Mouse (Mus musculus): ENCODE results near the gene Rps19bp1. TPM values are rescaled to one million over a fixed set of nuclear protein-coding genes. Genes with fewer than 3 reads are reported as not detected.

Rps19bp1 gene
- polyA plus RNA-seq, 1 experiment from 2014 or later: 55.0 TPM

DNA sequence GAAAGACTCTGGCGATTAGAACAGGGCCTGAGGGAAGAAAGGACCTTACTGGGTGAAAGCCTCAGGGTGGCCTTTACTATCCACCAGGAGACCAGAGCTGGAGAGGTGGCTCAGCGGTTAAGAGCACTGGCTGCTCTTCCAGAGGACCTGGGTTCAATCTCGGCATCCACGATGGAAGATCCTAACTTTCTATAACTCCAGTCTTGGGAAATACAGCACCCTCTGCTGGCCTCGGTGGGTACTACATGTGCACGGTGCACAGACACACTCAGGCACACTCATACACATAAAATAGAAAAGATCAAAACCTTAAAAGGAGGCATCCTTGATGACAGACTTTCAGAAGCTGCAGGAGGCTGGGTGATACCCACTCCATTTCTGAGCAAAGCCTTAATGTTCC lies 16.5 kb upstream of the Rps19bp1 start:
- H3K27me3 ChIP-seq (replicated peaks; ENCODE audit: control insufficient read depth, insufficient read depth, low read length): peaks cover 26% of the 10 kb centered on the region
- no peaks in the 10 kb centered on the region for H3K4me1 ChIP-seq (ENCODE audit: control insufficient read depth, insufficient read depth, low read length)
- no peaks in the 10 kb centered on the region for H3K36me3 ChIP-seq (ENCODE audit: control insufficient read depth, insufficient read depth, low read length)
- no peak overlapping the region for H3K9ac ChIP-seq (ENCODE audit: low read depth, low read length)
- H3K27ac ChIP-seq (replicated peaks; ENCODE audit: low read depth, low read length): no peak overlapping the region
- WGBS: 20% methylated on average over 6 of the region's 6 CpGs
- ATAC-seq (ENCODE audit: low read depth) (no peak), DNase-seq (ENCODE audit: low spot score) (no peak)
- H3K4me2 ChIP-seq (ENCODE audit: low read depth, low read length): no peak overlapping the region
- H3K4me3 ChIP-seq (ENCODE audit: low read depth, low read length): no peak overlapping the region
- H3K9me3 ChIP-seq (ENCODE audit: control insufficient read depth, low read length): no peaks in the 10 kb centered on the region

DNA sequence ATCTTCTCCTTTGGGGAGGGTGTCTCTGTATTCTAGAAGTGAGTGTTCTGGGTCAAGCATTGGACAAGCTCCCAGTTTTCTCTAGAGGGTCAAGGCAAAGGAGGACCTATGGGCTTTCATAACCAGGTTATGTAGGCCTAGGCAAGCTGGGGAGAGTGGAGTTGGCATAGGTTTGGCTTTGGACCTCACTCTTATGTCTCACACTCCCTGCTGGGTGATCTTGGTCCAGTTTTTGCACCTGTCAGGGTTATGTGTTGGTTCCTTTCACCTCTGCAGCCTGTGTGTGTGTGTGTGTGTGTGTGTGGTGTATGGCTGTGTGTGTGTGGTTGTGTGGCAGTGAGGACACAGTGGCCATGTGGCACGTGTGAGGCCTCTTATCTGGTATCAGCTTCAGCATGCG lies 14.9 kb upstream of the Rps19bp1 start:
- Histone ChIP-seq H3K4me2 (ENCODE audit: low read depth, low read length) (no peak overlapping the region), H3K4me3 (ENCODE audit: low read depth, low read length) (no peak overlapping the region), H3K27me3 (replicated peaks; ENCODE audit: control insufficient read depth, insufficient read depth, low read length) (peaks cover 11% of the 10 kb centered on the region), H3K9me3 (ENCODE audit: control insufficient read depth, low read length) (no peaks in the 10 kb centered on the region), H3K9ac (ENCODE audit: low read depth, low read length) (no peak overlapping the region), H3K36me3 (ENCODE audit: control insufficient read depth, insufficient read depth, low read length) (no peaks in the 10 kb centered on the region), H3K27ac (replicated peaks; ENCODE audit: low read depth, low read length) (no peak overlapping the region), H3K4me1 (ENCODE audit: control insufficient read depth, insufficient read depth, low read length) (no peaks in the 10 kb centered on the region)
- no peak for DNase-seq (ENCODE audit: low spot score)
- 72% methylated on average over 2 of the region's 2 CpGs for WGBS
- no peak for ATAC-seq (ENCODE audit: low read depth)

DNA sequence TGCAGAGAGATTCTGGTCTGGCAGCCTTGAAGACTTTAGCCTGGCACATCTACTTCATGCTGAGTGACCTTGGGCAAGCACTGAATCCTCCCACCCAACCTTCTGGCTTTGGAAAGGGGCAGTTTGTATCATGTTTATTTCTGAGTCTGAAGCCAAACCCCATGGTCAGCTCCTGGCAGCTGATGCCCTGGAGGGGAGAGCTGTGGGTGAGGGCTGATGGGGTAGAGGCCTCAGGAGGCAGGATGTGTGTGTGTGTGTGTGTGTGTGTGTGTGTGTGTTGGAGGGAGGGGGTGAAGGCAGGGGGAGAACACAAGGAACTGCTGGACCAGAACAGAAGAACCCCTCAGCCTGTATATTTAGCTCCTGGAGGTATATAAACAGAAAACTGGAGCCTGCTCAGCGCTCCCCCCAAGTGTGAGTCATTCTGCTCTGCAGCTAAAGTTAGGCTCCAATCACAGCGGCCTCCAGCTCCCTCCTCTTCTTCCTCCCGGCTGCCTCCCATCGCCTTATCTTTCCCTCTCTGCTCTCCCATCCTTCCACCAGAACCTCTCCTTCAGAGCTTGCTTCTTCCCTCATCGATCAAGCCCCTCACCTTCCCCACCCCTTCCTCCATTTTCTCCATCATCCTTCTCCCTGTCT lies 14.1 kb upstream of the Rps19bp1 start:
- no peaks in the 10 kb centered on the region for H3K9me3 ChIP-seq (ENCODE audit: control insufficient read depth, low read length)
- no peak overlapping the region for H3K9ac ChIP-seq (ENCODE audit: low read depth, low read length)
- H3K4me3 ChIP-seq (ENCODE audit: low read depth, low read length): no peak overlapping the region
- H3K27me3 ChIP-seq (replicated peaks; ENCODE audit: control insufficient read depth, insufficient read depth, low read length): peaks cover 4% of the 10 kb centered on the region; the same call in 1 of the 2 replicates
- ATAC-seq (ENCODE audit: low read depth) (no peak), DNase-seq (ENCODE audit: low spot score) (no peak)
- no peaks in the 10 kb centered on the region for H3K36me3 ChIP-seq (ENCODE audit: control insufficient read depth, insufficient read depth, low read length)
- no peak overlapping the region for H3K27ac ChIP-seq (replicated peaks; ENCODE audit: low read depth, low read length)
- no peak overlapping the region for H3K4me2 ChIP-seq (ENCODE audit: low read depth, low read length)
- no peaks in the 10 kb centered on the region for H3K4me1 ChIP-seq (ENCODE audit: control insufficient read depth, insufficient read depth, low read length)
- 75% methylated on average over 5 of the region's 5 CpGs for WGBS

DNA sequence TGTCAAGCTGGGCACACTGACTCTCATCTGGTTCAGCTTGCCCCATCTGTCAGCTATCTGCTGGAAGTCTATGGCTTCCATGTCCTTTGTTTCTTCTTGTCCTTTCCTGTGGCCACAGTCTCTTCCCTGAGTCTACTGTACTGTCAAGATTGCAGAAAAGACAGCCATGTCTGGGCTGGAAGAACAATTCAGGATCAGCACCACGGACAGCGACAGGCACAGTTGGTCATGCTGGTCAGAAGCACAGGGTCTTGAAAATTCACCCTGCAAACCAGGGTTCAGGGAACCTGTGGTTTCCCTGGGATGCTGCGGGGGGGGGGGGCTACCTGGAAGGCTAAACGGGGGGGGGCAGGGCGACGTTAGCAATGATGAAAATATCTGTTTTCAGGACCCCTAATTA lies 13.5 kb upstream of the Rps19bp1 start:
- no peaks in the 10 kb centered on the region for H3K36me3 ChIP-seq (ENCODE audit: control insufficient read depth, insufficient read depth, low read length)
- H3K27ac ChIP-seq (replicated peaks; ENCODE audit: low read depth, low read length): no peak overlapping the region
- H3K4me2 ChIP-seq (ENCODE audit: low read depth, low read length): no peak overlapping the region
- 0% methylated on average over 6 of the region's 6 CpGs for WGBS
- ATAC-seq (ENCODE audit: low read depth) (no peak), DNase-seq (ENCODE audit: low spot score) (peak; percentile 77)
- H3K9me3 ChIP-seq (ENCODE audit: control insufficient read depth, low read length): no peaks in the 10 kb centered on the region
- no peaks in the 10 kb centered on the region for H3K4me1 ChIP-seq (ENCODE audit: control insufficient read depth, insufficient read depth, low read length)
- no peak overlapping the region for H3K4me3 ChIP-seq (ENCODE audit: low read depth, low read length)
- no peak overlapping the region for H3K9ac ChIP-seq (ENCODE audit: low read depth, low read length)
- H3K27me3 ChIP-seq (replicated peaks; ENCODE audit: control insufficient read depth, insufficient read depth, low read length): no peaks in the 10 kb centered on the region; the same call in 1 of the 2 replicates

DNA sequence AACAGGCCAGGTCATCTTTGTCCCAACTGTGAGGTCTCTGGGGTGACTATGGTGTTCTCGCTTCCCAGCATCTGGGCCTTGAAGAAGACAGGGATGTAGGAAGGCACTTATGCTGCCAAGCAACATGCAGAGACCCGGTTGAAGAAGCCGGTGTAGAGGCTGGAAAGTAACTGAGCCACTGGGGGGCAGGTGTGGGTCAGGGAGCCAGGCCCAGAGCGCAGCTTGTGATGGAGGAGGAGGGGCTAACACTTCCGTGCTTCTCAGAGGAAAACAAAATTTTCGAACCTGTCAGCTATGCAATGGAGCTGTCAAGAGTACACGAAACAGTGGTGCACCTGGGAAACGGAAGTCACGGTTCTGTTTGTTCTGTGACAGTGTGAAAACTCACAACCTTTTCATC lies 13.0 kb upstream of the Rps19bp1 start:
- H3K27ac ChIP-seq (replicated peaks; ENCODE audit: low read depth, low read length): no peak overlapping the region
- no peak for DNase-seq (ENCODE audit: low spot score)
- 47% methylated on average over 9 of the region's 9 CpGs for WGBS
- H3K36me3 ChIP-seq (ENCODE audit: control insufficient read depth, insufficient read depth, low read length): no peaks in the 10 kb centered on the region
- no peaks in the 10 kb centered on the region; the same call in 1 of the 2 replicates for H3K27me3 ChIP-seq (replicated peaks; ENCODE audit: control insufficient read depth, insufficient read depth, low read length)
- no peak overlapping the region for H3K4me2 ChIP-seq (ENCODE audit: low read depth, low read length)
- no peak for ATAC-seq (ENCODE audit: low read depth)
- H3K9me3 ChIP-seq (ENCODE audit: control insufficient read depth, low read length): no peaks in the 10 kb centered on the region
- H3K9ac ChIP-seq (ENCODE audit: low read depth, low read length): no peak overlapping the region
- H3K4me1 ChIP-seq (ENCODE audit: control insufficient read depth, insufficient read depth, low read length): no peaks in the 10 kb centered on the region
- no peak overlapping the region for H3K4me3 ChIP-seq (ENCODE audit: low read depth, low read length)

DNA sequence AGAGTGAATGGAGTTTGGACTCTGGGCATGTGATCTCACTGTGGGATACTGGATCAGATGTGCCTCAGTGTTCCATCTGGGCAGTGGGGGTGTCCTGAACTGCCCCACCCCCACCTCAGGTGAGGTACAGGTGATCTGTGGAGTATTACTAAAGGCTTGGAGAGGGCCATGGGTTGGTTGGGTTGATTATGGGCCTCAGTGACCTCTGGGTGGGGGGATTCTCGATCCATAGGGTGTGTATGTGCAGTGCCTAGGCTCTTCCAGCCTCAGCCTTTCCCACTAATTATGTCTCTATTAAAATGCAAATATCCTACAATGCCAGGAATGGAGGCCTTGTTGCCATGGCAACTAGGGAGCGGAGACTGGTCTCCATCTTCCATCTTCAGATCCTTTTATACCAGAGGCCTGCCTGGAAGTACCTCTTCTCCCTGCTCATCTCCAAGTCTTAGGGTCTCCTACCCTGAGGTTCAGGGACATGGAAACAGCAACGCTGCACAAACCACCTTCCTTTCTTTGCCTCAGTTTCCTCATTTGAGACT lies 7.8 kb upstream of the Rps19bp1 start:
- H3K36me3 ChIP-seq (ENCODE audit: control insufficient read depth, insufficient read depth, low read length): no peaks in the 10 kb centered on the region
- WGBS: 74% methylated on average over 3 of the region's 3 CpGs
- no peaks in the 10 kb centered on the region for H3K4me1 ChIP-seq (ENCODE audit: control insufficient read depth, insufficient read depth, low read length)
- DNase-seq (ENCODE audit: low spot score) (no peak), ATAC-seq (ENCODE audit: low read depth) (no peak)
- H3K27me3 ChIP-seq (replicated peaks; ENCODE audit: control insufficient read depth, insufficient read depth, low read length): no peaks in the 10 kb centered on the region
- H3K9me3 ChIP-seq (ENCODE audit: control insufficient read depth, low read length): no peaks in the 10 kb centered on the region
- H3K4me2 ChIP-seq (ENCODE audit: low read depth, low read length): no peak overlapping the region
- no peak overlapping the region for H3K27ac ChIP-seq (replicated peaks; ENCODE audit: low read depth, low read length)
- H3K9ac ChIP-seq (ENCODE audit: low read depth, low read length): no peak overlapping the region
- H3K4me3 ChIP-seq (ENCODE audit: low read depth, low read length): no peak overlapping the region

DNA sequence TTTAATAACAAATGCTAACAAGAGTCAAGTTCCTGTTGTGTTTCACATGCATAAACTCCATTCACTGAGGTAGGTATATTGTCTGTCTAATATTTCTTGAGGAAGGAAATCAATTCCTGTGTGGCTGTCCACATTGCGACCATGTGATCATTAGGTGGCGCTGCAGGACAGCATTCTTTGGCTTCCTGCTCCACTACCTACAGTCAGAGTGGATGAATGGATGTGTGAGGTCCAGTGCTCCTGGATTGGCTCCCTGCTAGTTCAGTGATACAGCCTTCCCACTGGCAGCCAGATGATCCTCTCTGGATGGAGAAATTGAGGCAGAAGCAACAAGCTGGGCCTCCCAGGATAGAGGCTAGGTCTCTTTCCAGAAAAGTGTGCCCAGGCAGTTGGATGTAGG lies 2.2 kb upstream of the Rps19bp1 start:
- DNase-seq (ENCODE audit: low spot score): peak; percentile 82
- no peak overlapping the region for H3K4me3 ChIP-seq (ENCODE audit: low read depth, low read length)
- H3K27me3 ChIP-seq (replicated peaks; ENCODE audit: control insufficient read depth, insufficient read depth, low read length): no peaks in the 10 kb centered on the region
- no peaks in the 10 kb centered on the region for H3K9me3 ChIP-seq (ENCODE audit: control insufficient read depth, low read length)
- no peak overlapping the region for H3K9ac ChIP-seq (ENCODE audit: low read depth, low read length)
- ATAC-seq (ENCODE audit: low read depth): 0 out of 2 replicates have a peak, but pooled peaks have one; percentile 23
- WGBS: 0% methylated on average over 2 of the region's 2 CpGs
- no peak overlapping the region for H3K27ac ChIP-seq (replicated peaks; ENCODE audit: low read depth, low read length)
- no peak overlapping the region for H3K4me2 ChIP-seq (ENCODE audit: low read depth, low read length)
- 0 out of 2 replicates have a peak, but pooled peaks cover 2% of the 10 kb centered on the region for H3K36me3 ChIP-seq (ENCODE audit: control insufficient read depth, insufficient read depth, low read length)
- H3K4me1 ChIP-seq (ENCODE audit: control insufficient read depth, insufficient read depth, low read length): peaks cover 3% of the 10 kb centered on the region; the same call in 1 of the 2 replicates

DNA sequence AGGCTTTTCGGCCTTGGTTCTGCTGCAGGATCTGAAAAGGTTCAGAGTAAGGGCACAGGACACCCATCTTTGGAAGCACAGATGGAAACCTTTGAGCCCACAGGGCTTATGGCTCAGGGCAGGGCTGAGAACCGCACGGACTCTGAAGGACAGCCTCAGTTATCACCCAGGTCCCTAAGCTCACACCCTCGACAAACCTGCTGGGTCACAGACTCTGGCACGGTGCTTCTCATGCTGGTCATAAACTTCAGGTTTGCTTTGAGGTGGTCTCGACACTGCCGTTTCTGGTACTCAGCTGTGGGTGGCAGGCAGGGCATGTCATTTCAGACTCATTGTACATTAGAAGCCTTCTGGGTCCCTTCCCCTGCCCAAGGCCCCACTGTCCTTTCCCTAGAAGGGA lies 3.0 kb downstream of the Rps19bp1 start:
- WGBS: 72% methylated on average over 7 of the region's 7 CpGs
- Histone ChIP-seq H3K36me3 (ENCODE audit: control insufficient read depth, insufficient read depth, low read length) (peaks cover 50% of the 10 kb centered on the region), H3K27me3 (replicated peaks; ENCODE audit: control insufficient read depth, insufficient read depth, low read length) (no peaks in the 10 kb centered on the region), H3K4me2 (ENCODE audit: low read depth, low read length) (no peak overlapping the region), H3K27ac (replicated peaks; ENCODE audit: low read depth, low read length) (no peak overlapping the region), H3K4me1 (ENCODE audit: control insufficient read depth, insufficient read depth, low read length) (peaks cover 10% of the 10 kb centered on the region), H3K9ac (ENCODE audit: low read depth, low read length) (no peak overlapping the region), H3K4me3 (ENCODE audit: low read depth, low read length) (no peak overlapping the region), H3K9me3 (ENCODE audit: control insufficient read depth, low read length) (no peaks in the 10 kb centered on the region)
- ATAC-seq (ENCODE audit: low read depth) (no peak), DNase-seq (ENCODE audit: low spot score) (no peak)

DNA sequence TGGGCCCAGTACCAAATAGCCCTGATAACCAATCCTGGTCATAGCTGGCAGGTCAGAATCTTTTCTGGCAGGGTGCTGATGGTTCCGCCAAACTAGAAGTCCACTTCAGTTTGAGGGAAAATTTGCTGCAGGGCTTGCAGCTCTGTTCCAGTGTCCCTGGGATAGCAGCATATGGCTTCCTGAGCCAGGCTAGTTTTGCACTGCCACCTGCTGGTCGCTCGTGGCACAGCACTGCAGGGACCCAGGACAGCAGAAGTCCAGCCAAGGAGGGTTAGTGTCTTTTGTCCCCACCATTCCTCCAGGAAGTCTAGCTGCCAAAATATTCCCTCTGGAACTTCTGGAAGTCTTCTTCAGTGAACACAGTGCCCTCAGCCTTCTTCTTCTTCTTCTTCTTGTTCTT lies 3.4 kb downstream of the Rps19bp1 start:
- H3K27ac ChIP-seq (replicated peaks; ENCODE audit: low read depth, low read length): no peak overlapping the region
- DNase-seq (ENCODE audit: low spot score) (peak; percentile 82), ATAC-seq (ENCODE audit: low read depth) (no peak)
- H3K9ac ChIP-seq (ENCODE audit: low read depth, low read length): no peak overlapping the region
- 11% methylated on average over 3 of the region's 3 CpGs for WGBS
- H3K27me3 ChIP-seq (replicated peaks; ENCODE audit: control insufficient read depth, insufficient read depth, low read length): no peaks in the 10 kb centered on the region
- H3K4me2 ChIP-seq (ENCODE audit: low read depth, low read length): no peak overlapping the region
- H3K4me1 ChIP-seq (ENCODE audit: control insufficient read depth, insufficient read depth, low read length): peaks cover 10% of the 10 kb centered on the region
- H3K9me3 ChIP-seq (ENCODE audit: control insufficient read depth, low read length): no peaks in the 10 kb centered on the region
- H3K4me3 ChIP-seq (ENCODE audit: low read depth, low read length): no peak overlapping the region
- peaks cover 52% of the 10 kb centered on the region for H3K36me3 ChIP-seq (ENCODE audit: control insufficient read depth, insufficient read depth, low read length)
